Mouse (Mus musculus) adrenal gland (tissue): Measurements from ENCODE around the gene Uhmk1.

Experiments
- intact Hi-C: fragments of 180-260 bp; cut with DNase I; formaldehyde crosslinking; loops from one replicate; pipeline ENCODE4 v1.15.1; 2025

Gene Uhmk1

GRCm38 (mm10) chr1:170176661-170177239 lies 38.4 kb downstream of the Uhmk1 start:
- intact Hi-C loops, result no loop called here

GRCm38 (mm10) chr1:170175848-170176247 lies 39.3 kb downstream of the Uhmk1 start:
- intact Hi-C loops, result no loop called here

GRCm38 (mm10) chr1:170174814-170175332 lies 40.3 kb downstream of the Uhmk1 start, which contains the start of gene Uap1:
Uap1 (minus strand) TSS chr1:170174957.
- intact Hi-C loops, result no loop called here

GRCm38 (mm10) chr1:170173991-170174813 lies 41.0 kb downstream of the Uhmk1 start:
- intact Hi-C loops, result no loop called here

- intact Hi-C loops, result no loop called here
Measured at GRCm38 (mm10) chr1:170167781-170168180, 47.4 kb downstream of the Uhmk1 start.

GRCm38 (mm10) chr1:170164913-170165312 lies 50.3 kb downstream of the Uhmk1 start:
- intact Hi-C loops, result no loop called here

- intact Hi-C loops, result no loop called here
Measured at GRCm38 (mm10) chr1:170164053-170164614, 51.1 kb downstream of the Uhmk1 start.

- intact Hi-C loops, result no loop called here
Measured at GRCm38 (mm10) chr1:170163398-170163943, 51.7 kb downstream of the Uhmk1 start.

GRCm38 (mm10) chr1:170161852-170162251 lies 53.3 kb downstream of the Uhmk1 start:
- intact Hi-C loops, result no loop called here

- intact Hi-C loops, result no loop called here
Measured at GRCm38 (mm10) chr1:170160397-170160938, 54.7 kb downstream of the Uhmk1 start.

- intact Hi-C loops, result no loop called here
Measured at GRCm38 (mm10) chr1:170159707-170160106, 55.5 kb downstream of the Uhmk1 start.

- intact Hi-C loops, result no loop called here
Measured at GRCm38 (mm10) chr1:170155761-170156160, 59.4 kb downstream of the Uhmk1 start.

GRCm38 (mm10) chr1:170155298-170155697 lies 59.9 kb downstream of the Uhmk1 start:
- intact Hi-C loops, result no loop called here

- intact Hi-C loops, result no loop called here
Measured at GRCm38 (mm10) chr1:170153986-170154385, 61.2 kb downstream of the Uhmk1 start.

- intact Hi-C loops, result no loop called here
Measured at GRCm38 (mm10) chr1:170152552-170152951, 62.6 kb downstream of the Uhmk1 start.

GRCm38 (mm10) chr1:170150870-170151269 lies 64.3 kb downstream of the Uhmk1 start:
- intact Hi-C loops, result no loop called here

- intact Hi-C loops, result no loop called here
Measured at GRCm38 (mm10) chr1:170149756-170150155, 65.4 kb downstream of the Uhmk1 start.

GRCm38 (mm10) chr1:170148536-170148935 lies 66.7 kb downstream of the Uhmk1 start:
- intact Hi-C loops, result no loop called here

- intact Hi-C loops, result no loop called here
Measured at GRCm38 (mm10) chr1:170147651-170148448, 67.3 kb downstream of the Uhmk1 start.

GRCm38 (mm10) chr1:170145606-170146005 lies 69.6 kb downstream of the Uhmk1 start:
- intact Hi-C loops, result no loop called here
